Mouse (Mus musculus) midbrain, embryonic 16.5 days (tissue): Measurements from ENCODE around the gene 1700037H04Rik. TPM values are rescaled to one million over a fixed set of nuclear protein-coding genes. Genes with fewer than 3 reads are reported as not detected.

Source experiments
- ATAC-seq: fragments of 200-750 bp; cut with Nextera tagmentation; 2 replicates; pipeline ENCODE4 v1.8.0; 2017; ENCODE audit warnings: moderate TSS enrichment
- H3K27ac ChIP-seq: fragments of 300-500 bp; sonication (generic); 2 replicates; pipeline ENCODE4 v1.5.1; 2014; ENCODE audit warnings: mild to moderate bottlenecking, low read length, mixed read lengths
- H3K27me3 ChIP-seq: fragments of 300-500 bp; sonication (generic); 2 replicates; pipeline ENCODE4 v1.6.1; 2014; ENCODE audit warnings: low read depth, low read length, mixed read lengths; ENCODE audit not compliant: control insufficient read depth, insufficient read depth
- H3K36me3 ChIP-seq: fragments of 300-500 bp; sonication (generic); 2 replicates; pipeline ENCODE4 v1.6.1; 2014; ENCODE audit warnings: mild to moderate bottlenecking, low read length, moderate library complexity, mixed read lengths; ENCODE audit not compliant: control insufficient read depth, insufficient read depth
- H3K4me1 ChIP-seq: fragments of 300-500 bp; sonication (generic); 2 replicates; pipeline ENCODE4 v1.6.1; 2014; ENCODE audit warnings: mild to moderate bottlenecking, low read length, mixed read lengths; ENCODE audit not compliant: control insufficient read depth, insufficient read depth
- H3K4me2 ChIP-seq: fragments of 300-500 bp; sonication (generic); 2 replicates; pipeline ENCODE4 v1.6.1; 2014; ENCODE audit warnings: mild to moderate bottlenecking, low read length, mixed read lengths
- H3K4me3 ChIP-seq: fragments of 300-500 bp; sonication (generic); 2 replicates; pipeline ENCODE4 v1.5.1; 2014; ENCODE audit warnings: low read depth, mild to moderate bottlenecking, low read length, moderate library complexity, mixed read lengths
- H3K9ac ChIP-seq: fragments of 300-500 bp; sonication (generic); 2 replicates; pipeline ENCODE4 v1.6.1; 2014; ENCODE audit warnings: low read depth, low read length, mixed read lengths
- H3K9me3 ChIP-seq: fragments of 300-500 bp; sonication (generic); replicated peaks from 2 replicates; pipeline ENCODE4 v1.6.1; 2014; ENCODE audit warnings: mild to moderate bottlenecking, low read length, mixed read lengths; ENCODE audit not compliant: control insufficient read depth, poor library complexity, severe bottlenecking
- WGBS: fragments of 180-500 bp; shearing (Covaris S2); extraction: QIAGEN DNeasy Blood & Tissue Kit; methylation state at CpG from one replicate; pipeline ENCODE4 v1.1.7; 2014; 5-methylcytosine and 5-hydroxymethylcytosine counted together
- polyA plus RNA-seq: library from polyadenylated mRNA; unstranded; fragments of >200 nt; fragmentation: Nextera tagmentation; extraction: Ambion mirVana; gene quantifications from 2 replicates; pipeline ENCODE4 v1.2.1, GENCODE M21; 2015

The 1700037H04Rik gene
- polyA plus RNA-seq, 1 experiment from 2014 or later: 74.0 TPM

- no peaks in the 10 kb centered on the region for H3K4me1 ChIP-seq
- WGBS: 88% methylated on average over 2 of the region's 2 CpGs
- H3K9ac ChIP-seq: no peak overlapping the region
- H3K4me2 ChIP-seq: no peak overlapping the region
- no peaks in the 10 kb centered on the region for H3K36me3 ChIP-seq
- H3K27ac ChIP-seq: no peak overlapping the region
- ATAC-seq: no peak
- no peaks in the 10 kb centered on the region for H3K27me3 ChIP-seq
- H3K4me3 ChIP-seq: no peak overlapping the region
- no peaks in the 10 kb centered on the region for H3K9me3 ChIP-seq
Observed at GRCm38 (mm10) chr2:131200710-131201109, 40.8 kb upstream of the 1700037H04Rik start.

GRCm38 (mm10) chr2:131196606-131197316 lies 36.9 kb upstream of the 1700037H04Rik start:
- H3K4me1 ChIP-seq: no peaks in the 10 kb centered on the region
- H3K4me2 ChIP-seq: no peak overlapping the region
- H3K4me3 ChIP-seq: no peak overlapping the region
- ATAC-seq: no peak
- H3K9ac ChIP-seq: no peak overlapping the region
- WGBS: 95% methylated on average over 16 of the region's 16 CpGs
- H3K27me3 ChIP-seq: no peaks in the 10 kb centered on the region
- no peaks in the 10 kb centered on the region for H3K9me3 ChIP-seq
- H3K36me3 ChIP-seq: peaks cover 4% of the 10 kb centered on the region; the same call in 1 of the 2 replicates
- H3K27ac ChIP-seq: no peak overlapping the region

- H3K4me1 ChIP-seq: peaks cover 19% of the 10 kb centered on the region
- 65% methylated on average over 7 of the region's 7 CpGs for WGBS
- no peak overlapping the region for H3K4me3 ChIP-seq
- H3K36me3 ChIP-seq: peaks cover 7% of the 10 kb centered on the region; the same call in 1 of the 2 replicates
- no peaks in the 10 kb centered on the region for H3K9me3 ChIP-seq
- H3K27ac ChIP-seq: no peak overlapping the region
- no peak for ATAC-seq
- no peaks in the 10 kb centered on the region for H3K27me3 ChIP-seq
- no peak overlapping the region; the same call in 1 of the 2 replicates for H3K9ac ChIP-seq
- no peak overlapping the region for H3K4me2 ChIP-seq
Observed at GRCm38 (mm10) chr2:131191005-131191390, 31.1 kb upstream of the 1700037H04Rik start.

GRCm38 (mm10) chr2:131190344-131191004 lies 30.6 kb upstream of the 1700037H04Rik start:
- H3K9ac ChIP-seq: no peak overlapping the region; the same call in 1 of the 2 replicates
- H3K4me3 ChIP-seq: no peak overlapping the region
- H3K4me2 ChIP-seq: no peak overlapping the region
- ATAC-seq: no peak
- 5% methylated on average over 10 of the region's 10 CpGs for WGBS
- H3K9me3 ChIP-seq: no peaks in the 10 kb centered on the region
- H3K36me3 ChIP-seq: peaks cover 7% of the 10 kb centered on the region; the same call in 1 of the 2 replicates
- H3K27me3 ChIP-seq: no peaks in the 10 kb centered on the region
- H3K4me1 ChIP-seq: peaks cover 19% of the 10 kb centered on the region
- no peak overlapping the region for H3K27ac ChIP-seq

- Histone ChIP-seq H3K4me1 (peaks cover 19% of the 10 kb centered on the region), H3K9ac (no peak overlapping the region)
Observed at GRCm38 (mm10) chr2:131189521-131190309, 29.8 kb upstream of the 1700037H04Rik start.

GRCm38 (mm10) chr2:131188311-131188710 lies 28.4 kb upstream of the 1700037H04Rik start:
- Histone ChIP-seq H3K9me3 (no peaks in the 10 kb centered on the region), H3K4me1 (peaks cover 19% of the 10 kb centered on the region), H3K9ac (no peak overlapping the region), H3K4me2 (no peak overlapping the region), H3K27me3 (no peaks in the 10 kb centered on the region), H3K36me3 (peaks cover 7% of the 10 kb centered on the region; the same call in 1 of the 2 replicates), H3K4me3 (no peak overlapping the region), H3K27ac (no peak overlapping the region)
- no peak for ATAC-seq
- 95% methylated on average over 5 of the region's 5 CpGs for WGBS

More at GRCm38 (mm10) chr2:131189521-131190309, 29.8 kb upstream of the 1700037H04Rik start:
- no peaks in the 10 kb centered on the region for H3K9me3 ChIP-seq
- H3K4me2 ChIP-seq: no peak overlapping the region
- no peak for ATAC-seq
- H3K27me3 ChIP-seq: no peaks in the 10 kb centered on the region
- H3K36me3 ChIP-seq: peaks cover 7% of the 10 kb centered on the region; the same call in 1 of the 2 replicates
- WGBS: 34% methylated on average over 5 of the region's 5 CpGs
- H3K4me3 ChIP-seq: no peak overlapping the region
- H3K27ac ChIP-seq: no peak overlapping the region

GRCm38 (mm10) chr2:131187602-131187922 lies 27.7 kb upstream of the 1700037H04Rik start:
- no peak for ATAC-seq
- Histone ChIP-seq H3K4me1 (peaks cover 19% of the 10 kb centered on the region), H3K4me3 (peak overlapping the region; percentile 62), H3K27me3 (no peaks in the 10 kb centered on the region), H3K9ac (peak overlapping the region; percentile 75), H3K4me2 (peak overlapping the region; percentile 86), H3K36me3 (peaks cover 3% of the 10 kb centered on the region; the same call in 1 of the 2 replicates), H3K27ac (no peak overlapping the region), H3K9me3 (no peaks in the 10 kb centered on the region)
- 16% methylated on average over 3 of the region's 3 CpGs for WGBS

GRCm38 (mm10) chr2:131186771-131187601 lies 27.1 kb upstream of the 1700037H04Rik start, which contains the start of the genes Cdc25b and Spef1:
Gene Cdc25b (plus strand): TSS chr2:131186949.
Gene Spef1 (minus strand): TSS chr2:131187282.
- peaks cover 19% of the 10 kb centered on the region for H3K4me1 ChIP-seq
- H3K4me2 ChIP-seq: peak within 1 kb of the TSS; percentile 86
- no peaks in the 10 kb centered on the region for H3K9me3 ChIP-seq
- ATAC-seq: peak; percentile 88
- H3K4me3 ChIP-seq: peak within 1 kb of the TSS; percentile 62
- peak within 1 kb of the TSS; percentile 75 for H3K9ac ChIP-seq
- H3K36me3 ChIP-seq: peaks cover 3% of the 10 kb centered on the region; the same call in 1 of the 2 replicates
- H3K27me3 ChIP-seq: no peaks in the 10 kb centered on the region
- under 1% methylated on average over 41 of the region's 43 CpGs for whole genome bisulfite sequencing
- H3K27ac ChIP-seq: peak within 1 kb of the TSS; percentile 53
